Mouse (Mus musculus): Measurements from ENCODE around the gene Gpr37l1. TPM values are rescaled to one million over a fixed set of nuclear protein-coding genes. Genes with fewer than 3 reads are reported as not detected.

Gene Gpr37l1
- polyA plus RNA-seq, 1 experiment: 0.67 TPM

- 70% methylated on average over 5 of the region's 5 CpGs for WGBS
- no peak overlapping the region for H3K27ac ChIP-seq (ENCODE audit: control insufficient read depth, insufficient read depth, low read depth, low read length, poor library complexity)
- H3K4me3 ChIP-seq (replicated peaks; ENCODE audit: control insufficient read depth, low read depth, low read length): no peak overlapping the region
- no peaks in the 10 kb centered on the region for H3K4me1 ChIP-seq (ENCODE audit: control insufficient read depth, insufficient read depth, low read length)
- TF ChIP-seq POLR2A (IDR thresholded peaks at IDR 0.05; ENCODE audit: borderline replicate concordance, control insufficient read depth, low read depth, low read length) (no peak), CTCF (IDR thresholded peaks at IDR 0.05; ENCODE audit: control insufficient read depth, insufficient read depth, low read length) (no peak)
Measured at GRCm38 (mm10) chr1:135148996-135149395, 18.5 kb downstream of the Gpr37l1 start.

GRCm38 (mm10) chr1:135148476-135148875 is 19.0 kb downstream of the Gpr37l1 start:
- 73% methylated on average over 4 of the region's 4 CpGs for WGBS
- H3K27ac ChIP-seq (ENCODE audit: control insufficient read depth, insufficient read depth, low read depth, low read length, poor library complexity): no peak overlapping the region
- no peaks in the 10 kb centered on the region for H3K4me1 ChIP-seq (ENCODE audit: control insufficient read depth, insufficient read depth, low read length)
- no peak overlapping the region for H3K4me3 ChIP-seq (replicated peaks; ENCODE audit: control insufficient read depth, low read depth, low read length)
- TF ChIP-seq CTCF (IDR thresholded peaks at IDR 0.05; ENCODE audit: control insufficient read depth, insufficient read depth, low read length): no peak
- TF ChIP-seq POLR2A (IDR thresholded peaks at IDR 0.05; ENCODE audit: borderline replicate concordance, control insufficient read depth, low read depth, low read length): no peak

- Histone ChIP-seq H3K4me1 (ENCODE audit: control insufficient read depth, insufficient read depth, low read length) (no peaks in the 10 kb centered on the region), H3K27ac (ENCODE audit: control insufficient read depth, insufficient read depth, low read depth, low read length, poor library complexity) (peak overlapping the region; percentile 95), H3K4me3 (replicated peaks; ENCODE audit: control insufficient read depth, low read depth, low read length) (peak overlapping the region; percentile 89)
- TF ChIP-seq CTCF (IDR thresholded peaks at IDR 0.05; ENCODE audit: control insufficient read depth, insufficient read depth, low read length) (no peak), POLR2A (IDR thresholded peaks at IDR 0.05; ENCODE audit: borderline replicate concordance, control insufficient read depth, low read depth, low read length) (no peak)
- under 1% methylated on average over 7 of the region's 7 CpGs for WGBS
Measured at GRCm38 (mm10) chr1:135147702-135148058, 19.8 kb downstream of the Gpr37l1 start.

GRCm38 (mm10) chr1:135146946-135147701 is 20.4 kb downstream of the Gpr37l1 start:
- WGBS: under 1% methylated on average over 69 of the region's 69 CpGs
- no peaks in the 10 kb centered on the region for H3K4me1 ChIP-seq (ENCODE audit: control insufficient read depth, insufficient read depth, low read length)
- peak overlapping the region; percentile 89 for H3K4me3 ChIP-seq (replicated peaks; ENCODE audit: control insufficient read depth, low read depth, low read length)
- peak overlapping the region; percentile 95 for H3K27ac ChIP-seq (ENCODE audit: control insufficient read depth, insufficient read depth, low read depth, low read length, poor library complexity)
- TF ChIP-seq CTCF (IDR thresholded peaks at IDR 0.05; ENCODE audit: control insufficient read depth, insufficient read depth, low read length): no peak
- TF ChIP-seq POLR2A (IDR thresholded peaks at IDR 0.05; ENCODE audit: borderline replicate concordance, control insufficient read depth, low read depth, low read length): peak; percentile 50; the same call in 1 of the 2 replicates

GRCm38 (mm10) chr1:135146077-135146945 is 21.2 kb downstream of the Gpr37l1 start, which contains the start of gene Arl8a:
TSS of gene Arl8a (plus strand) at chr1:135146824.
- TF ChIP-seq POLR2A (IDR thresholded peaks at IDR 0.05; ENCODE audit: borderline replicate concordance, control insufficient read depth, low read depth, low read length): 0 out of 2 replicates have a peak, but pooled peaks have one; percentile 17
- TF ChIP-seq CTCF (IDR thresholded peaks at IDR 0.05; ENCODE audit: control insufficient read depth, insufficient read depth, low read length): no peak
- Histone ChIP-seq H3K27ac (ENCODE audit: control insufficient read depth, insufficient read depth, low read depth, low read length, poor library complexity) (peak within 1 kb of the TSS; percentile 95), H3K4me1 (ENCODE audit: control insufficient read depth, insufficient read depth, low read length) (no peaks in the 10 kb centered on the region), H3K4me3 (replicated peaks; ENCODE audit: control insufficient read depth, low read depth, low read length) (peak within 1 kb of the TSS; percentile 89)
- WGBS: 2% methylated on average over 71 of the region's 78 CpGs

- WGBS: 80% methylated on average over 2 of the region's 2 CpGs
- TF ChIP-seq CTCF (IDR thresholded peaks at IDR 0.05; ENCODE audit: control insufficient read depth, insufficient read depth, low read length): no peak
- no peak for TF ChIP-seq POLR2A (IDR thresholded peaks at IDR 0.05; ENCODE audit: borderline replicate concordance, control insufficient read depth, low read depth, low read length)
- no peak overlapping the region for H3K4me3 ChIP-seq (replicated peaks; ENCODE audit: control insufficient read depth, low read depth, low read length)
- H3K27ac ChIP-seq (ENCODE audit: control insufficient read depth, insufficient read depth, low read depth, low read length, poor library complexity): no peak overlapping the region
- H3K4me1 ChIP-seq (ENCODE audit: control insufficient read depth, insufficient read depth, low read length): no peaks in the 10 kb centered on the region
Measured at GRCm38 (mm10) chr1:135143940-135144339, 23.5 kb downstream of the Gpr37l1 start.

- TF ChIP-seq POLR2A (IDR thresholded peaks at IDR 0.05; ENCODE audit: borderline replicate concordance, control insufficient read depth, low read depth, low read length) (no peak), CTCF (IDR thresholded peaks at IDR 0.05; ENCODE audit: control insufficient read depth, insufficient read depth, low read length) (no peak)
- Histone ChIP-seq H3K4me1 (ENCODE audit: control insufficient read depth, insufficient read depth, low read length) (no peaks in the 10 kb centered on the region), H3K27ac (ENCODE audit: control insufficient read depth, insufficient read depth, low read depth, low read length, poor library complexity) (no peak overlapping the region), H3K4me3 (replicated peaks; ENCODE audit: control insufficient read depth, low read depth, low read length) (no peak overlapping the region)
- WGBS: 77% methylated on average over 2 of the region's 2 CpGs
Measured at GRCm38 (mm10) chr1:135142452-135142851, 25.0 kb downstream of the Gpr37l1 start.

GRCm38 (mm10) chr1:135139906-135140305 is 27.6 kb downstream of the Gpr37l1 start:
- 70% methylated on average over 2 of the region's 2 CpGs for WGBS
- Histone ChIP-seq H3K27ac (ENCODE audit: control insufficient read depth, insufficient read depth, low read depth, low read length, poor library complexity) (no peak overlapping the region), H3K4me3 (replicated peaks; ENCODE audit: control insufficient read depth, low read depth, low read length) (no peak overlapping the region), H3K4me1 (ENCODE audit: control insufficient read depth, insufficient read depth, low read length) (peaks cover 5% of the 10 kb centered on the region; the same call in 1 of the 2 replicates)
- no peak for TF ChIP-seq CTCF (IDR thresholded peaks at IDR 0.05; ENCODE audit: control insufficient read depth, insufficient read depth, low read length)

Measured in bone marrow, adult 2 months (tissue).